Mouse (Mus musculus) stomach, embryonic 16.5 days (tissue): ENCODE data around the gene Gm21411. TPM values are rescaled to one million over a fixed set of nuclear protein-coding genes. Genes with fewer than 3 reads are reported as not detected.
"Not testable (repeated sequence)": the region's sequence is repeated elsewhere in the genome, so short reads cannot be mapped to it uniquely, and the experiment has no call there.

Source experiments
- ATAC-seq: fragments of 200-750 bp; cut with Nextera tagmentation; 2 replicates; pipeline ENCODE4 v1.8.0; 2017; ENCODE audit warnings: moderate number of reproducible peaks, moderate TSS enrichment; ENCODE audit not compliant: insufficient read depth, low FRiP score
- H3K27ac ChIP-seq: fragments of 300-500 bp; sonication (generic); 2 replicates; pipeline ENCODE4 v1.5.1; 2014; ENCODE audit warnings: low read length
- H3K27me3 ChIP-seq: fragments of 300-500 bp; sonication (generic); 2 replicates; pipeline ENCODE4 v1.6.1; 2014; ENCODE audit warnings: low read length, control low read depth, mixed read lengths; ENCODE audit not compliant: control insufficient read depth, insufficient read depth
- H3K36me3 ChIP-seq: fragments of 300-500 bp; sonication (generic); 2 replicates; pipeline ENCODE4 v1.6.1; 2014; ENCODE audit warnings: low read length; ENCODE audit not compliant: control insufficient read depth, insufficient read depth
- H3K4me1 ChIP-seq: fragments of 300-500 bp; sonication (generic); 2 replicates; pipeline ENCODE4 v1.6.1; 2014; ENCODE audit warnings: low read length, control low read depth, mixed read lengths; ENCODE audit not compliant: control insufficient read depth, insufficient read depth
- H3K4me2 ChIP-seq: fragments of 300-500 bp; sonication (generic); 2 replicates; pipeline ENCODE4 v1.6.1; 2014; ENCODE audit warnings: low read depth, low read length, mixed read lengths
- H3K4me3 ChIP-seq: fragments of 300-500 bp; sonication (generic); replicated peaks from 2 replicates; pipeline ENCODE4 v1.5.1; 2014; ENCODE audit warnings: mild to moderate bottlenecking, low read length
- H3K9ac ChIP-seq: fragments of 300-500 bp; sonication (generic); 2 replicates; pipeline ENCODE4 v1.6.1; 2014; ENCODE audit warnings: low read length
- H3K9me3 ChIP-seq: fragments of 300-500 bp; sonication (generic); replicated peaks from 2 replicates; pipeline ENCODE4 v1.6.1; 2016; ENCODE audit warnings: low read length, control low read depth; ENCODE audit not compliant: control insufficient read depth
- WGBS: fragments of 180-500 bp; shearing (Covaris S2); extraction: QIAGEN DNeasy Blood & Tissue Kit; methylation state at CpG from one replicate; pipeline ENCODE4 v1.1.7; 2014; 5-methylcytosine and 5-hydroxymethylcytosine counted together
- polyA plus RNA-seq: library from polyadenylated mRNA; unstranded; fragments of >200 nt; fragmentation: Nextera tagmentation; extraction: Ambion mirVana; gene quantifications from 2 replicates; pipeline ENCODE4 v1.2.1, GENCODE M21; 2015

Gene Gm21411
- not detected in 2 replicates for polyA plus RNA-seq

- not testable (repeated sequence) for H3K4me3 ChIP-seq, H3K4me1 ChIP-seq, H3K9me3 ChIP-seq, H3K4me2 ChIP-seq, H3K36me3 ChIP-seq, ATAC-seq, H3K27me3 ChIP-seq, H3K27ac ChIP-seq, H3K9ac ChIP-seq
- WGBS = 76% methylated on average over 9 of the region's 9 CpGs
Observed at GRCm38 (mm10) chr4:146909386-146910137, at the start of gene Gm21411. Gene Gm21411 (minus strand): TSS chr4:146909590.

GRCm38 (mm10) chr4:146941691-146942090 is 32.3 kb upstream of the Gm21411 start:
- not testable (repeated sequence) for H3K27ac ChIP-seq, H3K27me3 ChIP-seq, H3K4me3 ChIP-seq, H3K4me1 ChIP-seq, H3K9ac ChIP-seq, H3K4me2 ChIP-seq, H3K36me3 ChIP-seq, H3K9me3 ChIP-seq, ATAC-seq
- WGBS = 53% methylated on average over 32 of the region's 32 CpGs

GRCm38 (mm10) chr4:146932311-146933082 is 23.1 kb upstream of the Gm21411 start:
- H3K9me3 ChIP-seq = peaks cover 15% of the 10 kb centered on the region
- WGBS = 8% methylated on average over 76 of the region's 77 CpGs
- H3K27ac ChIP-seq = no peak overlapping the region
- no peak; the same call in 1 of the 2 replicates for ATAC-seq
- no peak overlapping the region for H3K9ac ChIP-seq
- H3K36me3 ChIP-seq = no peaks in the 10 kb centered on the region
- H3K4me1 ChIP-seq = no peaks in the 10 kb centered on the region
- no peaks in the 10 kb centered on the region for H3K27me3 ChIP-seq
- peak overlapping the region; percentile 29 for H3K4me2 ChIP-seq
- peak overlapping the region; percentile 14; the same call in 1 of the 2 replicates for H3K4me3 ChIP-seq

DNA sequence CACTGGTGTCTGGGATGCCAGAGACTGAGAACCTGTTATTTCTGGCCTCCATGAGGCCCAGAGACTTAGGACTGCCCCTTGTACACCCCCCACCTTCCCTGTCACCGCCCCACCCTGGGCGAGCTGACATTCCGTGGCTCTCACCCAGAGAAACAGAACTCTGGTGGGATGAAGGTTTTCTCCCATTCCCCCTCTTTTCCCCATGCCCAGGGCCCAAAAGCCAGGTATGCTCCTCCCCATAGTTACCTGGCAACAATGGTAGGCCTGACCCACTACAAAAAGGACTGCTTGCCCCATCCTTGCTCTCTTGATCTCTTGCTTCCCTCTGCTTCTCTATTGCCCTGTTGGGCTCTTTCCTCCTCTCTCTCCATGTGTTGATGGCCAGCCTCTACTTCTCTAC is 5.8 kb upstream of the Gm21411 start:
- 0 out of 2 replicates have a peak, but pooled peaks have one; percentile 17 for ATAC-seq
- Histone ChIP-seq H3K27me3 (no peaks in the 10 kb centered on the region), H3K4me1 (no peaks in the 10 kb centered on the region), H3K9ac (no peak overlapping the region), H3K27ac (no peak overlapping the region), H3K36me3 (no peaks in the 10 kb centered on the region), H3K4me2 (no peak overlapping the region), H3K9me3 (peaks cover 9% of the 10 kb centered on the region), H3K4me3 (no peak overlapping the region)
- 88% methylated on average over 3 of the region's 3 CpGs for WGBS

GRCm38 (mm10) chr4:146908131-146908530 is 1.3 kb downstream of the Gm21411 start:
- not testable (repeated sequence) for H3K36me3 ChIP-seq, H3K9ac ChIP-seq, H3K4me2 ChIP-seq, H3K4me3 ChIP-seq, H3K4me1 ChIP-seq, ATAC-seq, H3K27me3 ChIP-seq, H3K9me3 ChIP-seq, H3K27ac ChIP-seq
- WGBS = 90% methylated on average over 1 of the region's 1 CpGs

GRCm38 (mm10) chr4:146904782-146905181 is 4.6 kb downstream of the Gm21411 start:
- not testable (repeated sequence) for H3K9ac ChIP-seq, ATAC-seq
- WGBS = 64% methylated on average over 2 of the region's 2 CpGs

GRCm38 (mm10) chr4:146903126-146903525 is 6.3 kb downstream of the Gm21411 start:
- H3K27ac ChIP-seq, H3K4me1 ChIP-seq, H3K9ac ChIP-seq, H3K4me3 ChIP-seq, H3K4me2 ChIP-seq, H3K36me3 ChIP-seq, H3K27me3 ChIP-seq, ATAC-seq, H3K9me3 ChIP-seq: not testable (repeated sequence)
- 60% methylated on average over 3 of the region's 3 CpGs for WGBS

More at GRCm38 (mm10) chr4:146904782-146905181, 4.6 kb downstream of the Gm21411 start:
- not testable (repeated sequence) for H3K4me1 ChIP-seq, H3K27me3 ChIP-seq, H3K9me3 ChIP-seq, H3K4me3 ChIP-seq, H3K4me2 ChIP-seq, H3K27ac ChIP-seq, H3K36me3 ChIP-seq
